Comparison of ENCODE assay signal across 8 mouse cellular contexts in genomic region chr12:79680698-79681072, GRCm38 (mm10).
DNase-seq lines count a peak whose midpoint lies in the region; ATAC-seq and TF ChIP-seq lines count a peak whose summit lies in the region.

No protein-coding gene starts in this region.

- H3K4me3 ChIP-seq in heart, embryonic 16.5 days (ENCODE audit: low read length), result no peak overlapping the region
- H3K4me3 ChIP-seq in embryonic facial prominence, embryonic 13.5 days, result no peak overlapping the region
- H3K4me3 ChIP-seq in heart, postnatal 0 days (ENCODE audit: low read depth, low read length), result no peak overlapping the region
- H3K4me3 ChIP-seq in midbrain, embryonic 15.5 days, result no peak overlapping the region
- no peak overlapping the region for H3K4me3 ChIP-seq in cerebellum, adult 2 months (replicated peaks; ENCODE audit: insufficient read depth, low read depth, low read length)

- TF ChIP-seq EP300 in heart, postnatal 0 days (IDR thresholded peaks at IDR 0.05; ENCODE audit: low read depth), result no peak

- DNase-seq in heart, postnatal 25 days (ENCODE audit: low spot score), result no peak
- DNase-seq in heart, postnatal 0 days (ENCODE audit: low spot score), result no peak
- no peak for DNase-seq in cerebellum, adult 2 months
- DNase-seq in right cerebral cortex, postnatal 4 days, result no peak
- DNase-seq in urinary bladder, postnatal 25 days (ENCODE audit: low spot score), result no peak

- no peaks in the 10 kb centered on the region for H3K9me3 ChIP-seq in heart, embryonic 16.5 days (replicated peaks; ENCODE audit: control insufficient read depth, low read length)
- H3K9me3 ChIP-seq in embryonic facial prominence, embryonic 13.5 days, result no peaks in the 10 kb centered on the region
- H3K9me3 ChIP-seq in heart, postnatal 0 days (replicated peaks; ENCODE audit: control insufficient read depth, low read length), result no peaks in the 10 kb centered on the region
- no peaks in the 10 kb centered on the region for H3K9me3 ChIP-seq in midbrain, embryonic 15.5 days

- H3K4me1 ChIP-seq in heart, embryonic 16.5 days (ENCODE audit: control insufficient read depth, insufficient read depth, low read length), result peaks cover 35% of the 10 kb centered on the region
- peaks cover 64% of the 10 kb centered on the region for H3K4me1 ChIP-seq in embryonic facial prominence, embryonic 13.5 days
- H3K4me1 ChIP-seq in heart, postnatal 0 days (ENCODE audit: control insufficient read depth, insufficient read depth), result peaks cover 45% of the 10 kb centered on the region
- no peaks in the 10 kb centered on the region for H3K4me1 ChIP-seq in midbrain, embryonic 15.5 days
- H3K4me1 ChIP-seq in cerebellum, adult 2 months (ENCODE audit: control insufficient read depth, insufficient read depth, low read length), result 0 out of 2 replicates have a peak, but pooled peaks cover 2% of the 10 kb centered on the region

- no peak for ATAC-seq in heart, embryonic 16.5 days (replicated peaks; ENCODE audit: extremely low read depth, insufficient read depth, low FRiP score)
- ATAC-seq in embryonic facial prominence, embryonic 13.5 days (ENCODE audit: insufficient number of reproducible peaks, insufficient read depth, low FRiP score, low TSS enrichment, low read depth), result no peak
- no peak for ATAC-seq in heart, postnatal 0 days (ENCODE audit: insufficient read depth, low read depth)
- no peak for ATAC-seq in midbrain, embryonic 15.5 days (replicated peaks)

- no peak overlapping the region for H3K9ac ChIP-seq in heart, embryonic 16.5 days (ENCODE audit: low read length)
- H3K9ac ChIP-seq in embryonic facial prominence, embryonic 13.5 days, result no peak overlapping the region
- no peak overlapping the region for H3K9ac ChIP-seq in heart, postnatal 0 days (replicated peaks; ENCODE audit: low read depth, low read length)
- H3K9ac ChIP-seq in midbrain, embryonic 15.5 days, result no peak overlapping the region

- intact Hi-C loops in heart, postnatal 25 days (cut with DNase I), result no loop called here

- peak overlapping the region; percentile 82 for H3K27ac ChIP-seq in heart, embryonic 16.5 days (ENCODE audit: low read length)
- peak overlapping the region; percentile 78 for H3K27ac ChIP-seq in embryonic facial prominence, embryonic 13.5 days
- peak overlapping the region; percentile 91; the same call in 1 of the 2 replicates for H3K27ac ChIP-seq in heart, postnatal 0 days (ENCODE audit: low read depth)
- H3K27ac ChIP-seq in midbrain, embryonic 15.5 days, result peak overlapping the region; percentile 31; the same call in 1 of the 2 replicates
- H3K27ac ChIP-seq in cerebellum, adult 2 months (ENCODE audit: insufficient read depth, low read length), result no peak overlapping the region; the same call in 1 of the 2 replicates

- 37% methylated on average over 3 of the region's 3 CpGs for WGBS in heart, embryonic 16.5 days
- 38% methylated on average over 3 of the region's 3 CpGs for WGBS in embryonic facial prominence, embryonic 13.5 days
- 44% methylated on average over 3 of the region's 3 CpGs for WGBS in heart, postnatal 0 days
- 44% methylated on average over 3 of the region's 3 CpGs for WGBS in midbrain, embryonic 15.5 days
- WGBS in cerebellum, adult 2 months, result 22% methylated on average over 3 of the region's 3 CpGs

- TF ChIP-seq POLR2A in cerebellum, adult 2 months (IDR thresholded peaks at IDR 0.05; ENCODE audit: borderline replicate concordance, insufficient read depth, low read length), result no peak

- H3K36me3 ChIP-seq in heart, embryonic 16.5 days (ENCODE audit: control insufficient read depth, insufficient read depth), result no peaks in the 10 kb centered on the region
- no peaks in the 10 kb centered on the region for H3K36me3 ChIP-seq in embryonic facial prominence, embryonic 13.5 days
- no peaks in the 10 kb centered on the region for H3K36me3 ChIP-seq in heart, postnatal 0 days (replicated peaks; ENCODE audit: control insufficient read depth, insufficient read depth, low read length)
- H3K36me3 ChIP-seq in midbrain, embryonic 15.5 days (replicated peaks), result no peaks in the 10 kb centered on the region

- no peak overlapping the region for H3K4me2 ChIP-seq in heart, embryonic 16.5 days (ENCODE audit: low read depth, low read length)
- H3K4me2 ChIP-seq in embryonic facial prominence, embryonic 13.5 days, result no peak overlapping the region
- no peak overlapping the region for H3K4me2 ChIP-seq in heart, postnatal 0 days (ENCODE audit: low read depth, low read length)
- H3K4me2 ChIP-seq in midbrain, embryonic 15.5 days, result no peak overlapping the region

- no peak for TF ChIP-seq CTCF in heart, postnatal 0 days (IDR thresholded peaks at IDR 0.05; ENCODE audit: low read depth)
- TF ChIP-seq CTCF in cerebellum, adult 2 months (IDR thresholded peaks at IDR 0.05; ENCODE audit: borderline replicate concordance, insufficient read depth, low read depth, low read length), result no peak

- H3K27me3 ChIP-seq in heart, embryonic 16.5 days (ENCODE audit: control insufficient read depth, insufficient read depth, low read length), result no peaks in the 10 kb centered on the region
- no peaks in the 10 kb centered on the region for H3K27me3 ChIP-seq in embryonic facial prominence, embryonic 13.5 days
- H3K27me3 ChIP-seq in heart, postnatal 0 days (ENCODE audit: control insufficient read depth, insufficient read depth, low read length), result no peaks in the 10 kb centered on the region
- no peaks in the 10 kb centered on the region for H3K27me3 ChIP-seq in midbrain, embryonic 15.5 days (replicated peaks)
- H3K27me3 ChIP-seq in cerebellum, adult 2 months (ENCODE audit: control insufficient read depth, insufficient read depth, low read length), result no peaks in the 10 kb centered on the region
